ENCODE assay signal across 11 mouse cellular contexts in the genomic region with DNA sequence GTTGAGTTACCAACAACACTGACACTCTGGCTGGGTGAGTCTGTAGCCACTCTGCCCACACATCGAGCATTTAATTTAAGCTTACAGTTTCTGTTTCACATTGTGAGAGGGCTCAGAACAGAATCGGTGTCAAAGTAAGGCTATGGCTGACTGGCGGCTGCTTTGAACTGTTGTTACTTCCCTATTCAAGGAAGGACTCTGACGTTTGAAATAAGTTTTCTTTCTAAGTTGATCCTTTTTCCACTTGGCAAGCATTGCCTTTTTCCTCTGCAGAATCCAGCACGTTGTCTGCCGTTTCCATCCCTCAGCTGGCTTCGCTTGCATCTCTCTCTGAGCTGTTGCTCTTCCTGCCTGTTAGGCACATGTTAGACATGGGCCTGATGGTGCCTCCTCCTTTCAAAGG. TPM values are rescaled to one million over a fixed set of nuclear protein-coding genes. Genes with fewer than 3 reads are reported as not detected.
DNase-seq lines count a peak whose midpoint lies in the region; ATAC-seq and TF ChIP-seq lines count a peak whose summit lies in the region.
"Had no signal": no experiment of that assay in that cellular context is flagged by ENCODE, and none has a peak within 500 bp of the region (broad histone marks: within the 10 kb centered on the region; RNA-seq: fewer than 3 reads in every experiment).

No protein-coding gene starts in this region.

- H3K27ac ChIP-seq in lung, postnatal 0 days (ENCODE audit: low read length), result no peak overlapping the region
- H3K27ac ChIP-seq: intestine, embryonic 15.5 days; liver, embryonic 14.5 days had no signal

- no peak overlapping the region for H3K4me3 ChIP-seq in lung, postnatal 0 days (ENCODE audit: low read depth, low read length)
- H3K4me3 ChIP-seq: intestine, embryonic 15.5 days had no signal

- H3K4me1 ChIP-seq in lung, postnatal 0 days (ENCODE audit: insufficient read depth, low read depth, low read length), result peaks cover 5% of the 10 kb centered on the region; the same call in 1 of the 2 replicates
- H3K4me1 ChIP-seq: intestine, embryonic 15.5 days had no signal

- peak; percentile 87 for ATAC-seq in frontal cortex, adult (ENCODE audit: low TSS enrichment)
- ATAC-seq in lung, postnatal 0 days, result no peak

- H3K36me3 ChIP-seq in lung, postnatal 0 days (ENCODE audit: insufficient read depth, low read length), result no peaks in the 10 kb centered on the region
- H3K36me3 ChIP-seq: intestine, embryonic 15.5 days had no signal

- H3K9ac ChIP-seq in lung, postnatal 0 days (replicated peaks; ENCODE audit: low read depth), result no peak overlapping the region
- H3K9ac ChIP-seq: intestine, embryonic 15.5 days; liver, embryonic 14.5 days had no signal

- intact Hi-C loops in heart, postnatal 10 days (cut with DNase I), result loop anchor here (2.0 to 5.0 kb wide), 2 partner anchors 19 to 97 kb away; a partner anchor contains a TSS
- intact Hi-C loops in left cerebral cortex, postnatal 14 days (cut with DNase I), result loop anchor here (10.0 kb wide), 1 partner anchor 95 kb away; a partner anchor contains a TSS
- intact Hi-C loops in left cerebral cortex, postnatal 4 days (cut with DNase I), result no loop called here

- no peak overlapping the region for H3K4me2 ChIP-seq in lung, postnatal 0 days (replicated peaks; ENCODE audit: low read depth, low read length)
- H3K4me2 ChIP-seq: intestine, embryonic 15.5 days had no signal

- no peak for TF ChIP-seq EP300 in lung, postnatal 0 days (IDR thresholded peaks at IDR 0.05)

- DNase-seq in frontal cortex, postnatal 14 days (ENCODE audit: low spot score in 2 of 2), result no peak
- DNase-seq in lung, postnatal 36 days, result peak; percentile 38
- no peak for DNase-seq in lung, postnatal 0 days (ENCODE audit: low spot score)
- DNase-seq in heart, postnatal 10 days, result peak; percentile 18 to 32
- DNase-seq in thymus, postnatal 14 days, result peak; percentile 52
- DNase-seq in left cerebral cortex, postnatal 14 days (ENCODE audit: low spot score in 2 of 2), result no peak
- no peak for DNase-seq in left cerebral cortex, postnatal 4 days
- DNase-seq: right cerebral cortex, postnatal 25 days had no signal

- WGBS in lung, postnatal 0 days, result 52% methylated on average over 7 of the region's 7 CpGs

- H3K27me3 ChIP-seq in lung, postnatal 0 days (replicated peaks; ENCODE audit: insufficient read depth, low read length), result no peaks in the 10 kb centered on the region
- H3K27me3 ChIP-seq: intestine, embryonic 15.5 days had no signal

- no peak for TF ChIP-seq CTCF in lung, postnatal 0 days (IDR thresholded peaks at IDR 0.05)

- no peaks in the 10 kb centered on the region for H3K9me3 ChIP-seq in lung, postnatal 0 days (ENCODE audit: low read length)
- H3K9me3 ChIP-seq: intestine, embryonic 15.5 days had no signal

RNA-seq across cellular contexts. Expression of a gene that starts 38.7 kb away (rescaled TPM):
- polyA plus RNA-seq in lung, postnatal 0 days (2015; fragmentation: Nextera tagmentation; extraction: Ambion mirVana), result 33.4 and 36.6 TPM in 2 replicates
- total RNA-seq in heart, postnatal 10 days (2021), result 10 to 100 TPM; 16.6 to 17.0 TPM
- total RNA-seq in left cerebral cortex, postnatal 14 days (2021), result 10 to 100 TPM; 17.1 to 18.5 TPM
- total RNA-seq in left cerebral cortex, postnatal 4 days (2021), result 10 to 100 TPM; 17.9 to 22.0 TPM

RNA-seq across cellular contexts. Expression of a gene that starts 47.3 kb away (rescaled TPM):
- 1.5 and 2.1 TPM in 2 replicates for polyA plus RNA-seq in lung, postnatal 0 days (2015; fragmentation: Nextera tagmentation; extraction: Ambion mirVana)
- 1 to 10 TPM; 1.0 to 1.4 TPM for total RNA-seq in heart, postnatal 10 days (2021)
- 10 to 100 TPM; 31.1 to 34.4 TPM for total RNA-seq in left cerebral cortex, postnatal 14 days (2021)
- total RNA-seq in left cerebral cortex, postnatal 4 days (2021), result 10 to 100 TPM; 17.2 to 19.2 TPM

Comparison
In these comparisons a context has a peak if more than half of its experiments do, and no peak if none do; other contexts are left out.
1. DNase-seq: peak in lung, postnatal 36 days (single experiment), heart, postnatal 10 days (2 of 2) and thymus, postnatal 14 days (single experiment); none in frontal cortex, postnatal 14 days (0 of 2), lung, postnatal 0 days (single experiment), left cerebral cortex, postnatal 14 days (0 of 2) and left cerebral cortex, postnatal 4 days (single experiment).
2. RNA of a gene that starts 47.3 kb away (total RNA-seq): 31.1 to 34.4 TPM in left cerebral cortex, postnatal 14 days and 17.2 to 19.2 TPM in left cerebral cortex, postnatal 4 days; 1.0 to 1.4 TPM in heart, postnatal 10 days; every median in the first group is over 4 times any median in the second.